Mouse (Mus musculus) telencephalon, adult 2 months (tissue): ENCODE measurements around the gene Trim71.
"Not testable (repeated sequence)": the region's sequence is repeated elsewhere in the genome, so short reads cannot be mapped to it uniquely, and the experiment has no call there.

ENCODE experiments used
- DNase-seq: peaks from one replicate; pipeline ENCODE4 v3.0.0-alpha.2; 2011; ENCODE audit warnings: low read depth, low spot score

Gene Trim71

GRCm38 (mm10) chr9:114525891-114526290, 38.3 kb downstream of the Trim71 start:
- no peak for DNase-seq

GRCm38 (mm10) chr9:114525073-114525633, 39.0 kb downstream of the Trim71 start:
- DNase-seq: no peak

GRCm38 (mm10) chr9:114522501-114522900, 41.7 kb downstream of the Trim71 start:
- DNase-seq: no peak

GRCm38 (mm10) chr9:114522041-114522440, 42.1 kb downstream of the Trim71 start:
- DNase-seq: no peak

GRCm38 (mm10) chr9:114520529-114520928, 43.6 kb downstream of the Trim71 start:
- DNase-seq: not testable (repeated sequence)

- DNase-seq: no peak
Observed at GRCm38 (mm10) chr9:114518812-114519477, 45.2 kb downstream of the Trim71 start.

GRCm38 (mm10) chr9:114517924-114518497, 46.2 kb downstream of the Trim71 start:
- no peak for DNase-seq

GRCm38 (mm10) chr9:114515364-114515763, 48.8 kb downstream of the Trim71 start, which contains the start of gene C130032M10Rik:
C130032M10Rik (plus strand) TSS chr9:114515697.
- no peak for DNase-seq

GRCm38 (mm10) chr9:114512831-114513230, 51.3 kb downstream of the Trim71 start:
- no peak for DNase-seq

GRCm38 (mm10) chr9:114509785-114510184, 54.4 kb downstream of the Trim71 start:
- no peak for DNase-seq

- DNase-seq: no peak
Observed at GRCm38 (mm10) chr9:114507421-114507820, 56.7 kb downstream of the Trim71 start.

GRCm38 (mm10) chr9:114506564-114506963, 57.6 kb downstream of the Trim71 start:
- DNase-seq: no peak

- DNase-seq: no peak
Observed at GRCm38 (mm10) chr9:114504816-114505215, 59.4 kb downstream of the Trim71 start, which contains the start of gene Ccr4. Ccr4 (minus strand) TSS chr9:114504916.

GRCm38 (mm10) chr9:114502711-114503427, 61.3 kb downstream of the Trim71 start:
- no peak for DNase-seq

GRCm38 (mm10) chr9:114501913-114502312, 62.3 kb downstream of the Trim71 start:
- DNase-seq: no peak

- DNase-seq: no peak
Observed at GRCm38 (mm10) chr9:114501111-114501510, 63.1 kb downstream of the Trim71 start.

GRCm38 (mm10) chr9:114499783-114500515, 64.2 kb downstream of the Trim71 start:
- DNase-seq: no peak

GRCm38 (mm10) chr9:114498218-114498617, 66.0 kb downstream of the Trim71 start:
- no peak for DNase-seq

GRCm38 (mm10) chr9:114496469-114496868, 67.7 kb downstream of the Trim71 start:
- DNase-seq: no peak

GRCm38 (mm10) chr9:114487481-114488258, 76.5 kb downstream of the Trim71 start:
- no peak for DNase-seq

GRCm38 (mm10) chr9:114486808-114487207, 77.4 kb downstream of the Trim71 start:
- no peak for DNase-seq
